Mouse (Mus musculus): Measurements from ENCODE around the gene Dpysl5. TPM values are rescaled to one million over a fixed set of nuclear protein-coding genes. Genes with fewer than 3 reads are reported as not detected.

Gene Dpysl5
- total RNA-seq, 2 experiments from 2014 or later, result not detected

DNA sequence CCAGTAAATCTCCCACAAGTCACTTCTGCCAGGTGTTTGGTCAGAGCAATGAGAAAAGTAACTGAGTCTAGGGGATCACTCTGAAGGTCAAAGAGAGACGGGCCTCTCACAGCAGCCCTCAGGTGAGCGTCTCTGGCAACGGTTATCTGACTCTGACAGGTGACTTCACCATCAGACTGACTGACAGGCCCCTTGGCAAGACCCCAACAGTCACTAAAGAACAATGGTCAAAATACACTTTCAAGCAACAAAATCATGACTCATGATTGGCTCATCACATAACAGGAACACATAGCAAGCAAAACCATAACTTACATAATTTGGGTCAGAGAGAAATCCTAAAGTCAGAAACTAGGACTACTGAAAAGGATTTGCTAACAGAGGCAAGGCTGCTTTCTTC lies 9.5 kb upstream of the Dpysl5 start:
- no peak for ATAC-seq (replicated peaks; ENCODE audit: poor library complexity)

DNA sequence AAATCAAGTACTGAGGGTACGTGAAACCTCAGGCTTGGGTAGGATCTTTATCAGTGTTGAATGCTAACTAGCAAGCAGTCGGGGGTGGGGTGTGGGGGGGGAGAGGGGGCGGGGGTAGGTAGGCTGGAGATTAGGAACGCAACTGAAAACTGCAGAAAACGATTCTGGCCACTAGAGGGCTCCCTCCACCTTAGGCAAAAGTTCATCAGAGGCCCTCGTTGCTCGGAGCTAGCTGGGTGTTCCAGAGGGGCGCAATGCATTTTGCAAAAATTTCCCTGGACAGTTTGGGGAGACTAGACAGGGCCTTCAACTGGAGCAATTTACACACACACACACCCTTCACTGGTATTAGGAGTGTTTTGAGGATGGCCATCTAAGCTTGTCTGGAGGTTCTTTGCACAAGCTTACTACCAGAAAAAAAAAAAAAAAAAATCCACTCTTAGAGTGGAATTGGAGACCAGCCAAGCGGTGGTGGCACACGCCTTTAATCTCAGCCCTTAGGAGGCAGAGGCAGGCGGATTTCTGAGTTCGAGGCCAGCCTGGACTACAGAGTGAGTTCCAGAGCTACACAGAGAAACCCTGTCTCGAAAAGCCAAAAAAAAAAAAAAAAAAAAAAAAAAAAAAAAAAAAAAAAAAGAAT lies 1.5 kb upstream of the Dpysl5 start:
- peak; percentile 80 for ATAC-seq (replicated peaks; ENCODE audit: poor library complexity)

DNA sequence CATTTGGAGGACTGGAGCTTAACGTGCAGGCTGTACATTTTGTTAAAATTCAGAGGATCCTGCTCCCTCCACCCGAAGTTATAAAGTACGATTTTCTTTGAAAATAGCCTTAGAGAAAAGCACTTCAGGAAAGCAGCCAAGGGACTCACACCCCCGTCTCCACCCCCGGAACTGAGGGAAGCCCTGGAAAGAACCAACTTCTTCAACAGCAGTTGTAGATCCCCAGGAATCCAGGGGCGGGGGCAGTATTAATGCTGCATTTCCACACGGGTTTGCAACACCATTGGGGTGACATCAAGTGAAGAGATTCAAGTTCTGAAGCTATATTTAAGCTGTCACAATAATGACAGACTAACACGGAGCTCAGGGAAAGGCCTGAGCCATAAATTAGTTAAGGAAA lies 878 bp upstream of the Dpysl5 start:
- ATAC-seq (replicated peaks; ENCODE audit: poor library complexity), result no peak

DNA sequence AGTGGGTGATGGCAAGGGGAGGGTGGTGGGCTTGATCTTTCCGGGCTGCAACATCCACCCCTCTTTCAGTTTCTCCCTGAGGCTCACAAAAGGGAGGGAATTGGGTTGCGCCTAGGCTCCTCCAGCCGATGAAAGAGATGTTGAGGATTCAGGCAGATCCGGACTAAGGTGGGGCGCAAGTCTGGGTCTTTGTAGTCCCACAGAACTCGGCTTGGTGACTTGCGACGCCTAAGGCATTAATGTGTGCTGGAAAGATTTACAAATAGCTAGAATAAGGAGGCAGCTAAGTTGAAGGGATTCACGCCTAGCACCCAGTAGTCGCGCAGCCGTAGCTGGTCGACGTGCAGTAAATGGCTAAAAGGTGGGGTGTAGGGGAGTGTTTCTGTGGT lies 632 bp downstream of the Dpysl5 start:
- no peak for ATAC-seq (replicated peaks; ENCODE audit: poor library complexity)

GRCm38 (mm10) chr5:30712441-30713298 lies 1.3 kb downstream of the Dpysl5 start:
- no peak for ATAC-seq (replicated peaks; ENCODE audit: poor library complexity)

DNA sequence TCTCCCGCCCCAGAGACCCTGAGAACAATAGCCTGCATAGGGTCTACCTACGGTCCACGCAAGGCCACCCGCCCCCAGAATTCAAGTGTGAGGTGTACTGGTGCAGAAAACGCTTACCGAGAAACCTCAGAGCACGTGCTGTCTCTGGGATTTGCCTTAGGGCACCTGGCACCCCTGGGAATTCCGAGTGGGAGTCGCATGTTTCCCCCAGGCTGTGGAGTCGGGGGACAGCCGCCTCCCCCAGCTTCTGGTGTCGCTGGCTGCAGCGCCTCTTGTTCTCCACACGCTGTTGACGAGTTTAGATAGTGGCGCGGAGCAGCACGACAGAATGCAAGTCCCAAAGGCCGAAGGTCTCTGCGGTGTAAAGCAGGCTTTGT lies 1.9 kb downstream of the Dpysl5 start:
- ATAC-seq (replicated peaks; ENCODE audit: poor library complexity), result no peak

- ATAC-seq (replicated peaks; ENCODE audit: poor library complexity), result no peak
Measured at GRCm38 (mm10) chr5:30713691-30714090, 2.3 kb downstream of the Dpysl5 start.

DNA sequence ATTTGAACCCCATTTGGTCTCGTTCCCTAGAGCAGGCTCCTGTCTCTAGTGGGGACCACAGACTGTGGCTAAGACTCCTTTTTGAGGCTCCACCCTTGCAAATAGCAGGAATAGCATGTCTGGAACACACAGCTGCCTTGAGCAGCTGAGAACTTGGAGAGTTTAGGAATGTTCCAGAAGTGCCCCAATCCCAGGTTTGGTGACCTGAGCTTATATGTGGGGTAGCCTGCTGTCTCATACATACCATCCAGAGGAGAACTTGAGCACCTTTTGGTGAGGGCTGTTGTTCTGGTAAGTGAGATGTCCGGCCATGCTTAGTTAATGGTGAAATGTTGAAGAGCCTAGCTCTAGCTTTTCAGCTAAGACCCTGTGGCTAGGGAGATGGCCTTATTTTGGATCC lies 4.9 kb downstream of the Dpysl5 start:
- no peak for ATAC-seq (replicated peaks; ENCODE audit: poor library complexity)

DNA sequence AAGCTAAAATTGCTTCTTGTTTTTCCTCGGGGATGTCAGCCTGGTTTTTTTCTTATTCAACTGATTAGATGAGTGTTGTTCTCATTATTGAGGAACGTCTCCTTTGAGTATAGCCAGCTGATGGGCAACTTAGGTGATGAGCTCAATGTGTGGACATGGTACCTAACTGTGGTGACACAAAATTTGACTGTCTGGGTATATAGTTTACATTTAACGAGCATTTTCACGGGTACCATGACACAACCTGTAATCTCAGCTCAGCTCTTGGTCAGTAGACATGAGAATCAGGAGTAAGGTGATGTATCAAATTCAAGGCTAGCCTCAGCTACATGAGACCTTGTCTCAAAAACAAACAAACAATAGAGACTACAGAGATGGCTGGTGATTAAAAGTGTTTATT lies 6.1 kb downstream of the Dpysl5 start:
- ATAC-seq (replicated peaks; ENCODE audit: poor library complexity), result no peak

GRCm38 (mm10) chr5:30717991-30718703 lies 6.8 kb downstream of the Dpysl5 start:
- no peak for ATAC-seq (replicated peaks; ENCODE audit: poor library complexity)

GRCm38 (mm10) chr5:30721935-30722334 lies 10.6 kb downstream of the Dpysl5 start:
- ATAC-seq (replicated peaks; ENCODE audit: poor library complexity), result no peak

- no peak for ATAC-seq (replicated peaks; ENCODE audit: poor library complexity)
Measured at GRCm38 (mm10) chr5:30726151-30726693, 14.9 kb downstream of the Dpysl5 start.

DNA sequence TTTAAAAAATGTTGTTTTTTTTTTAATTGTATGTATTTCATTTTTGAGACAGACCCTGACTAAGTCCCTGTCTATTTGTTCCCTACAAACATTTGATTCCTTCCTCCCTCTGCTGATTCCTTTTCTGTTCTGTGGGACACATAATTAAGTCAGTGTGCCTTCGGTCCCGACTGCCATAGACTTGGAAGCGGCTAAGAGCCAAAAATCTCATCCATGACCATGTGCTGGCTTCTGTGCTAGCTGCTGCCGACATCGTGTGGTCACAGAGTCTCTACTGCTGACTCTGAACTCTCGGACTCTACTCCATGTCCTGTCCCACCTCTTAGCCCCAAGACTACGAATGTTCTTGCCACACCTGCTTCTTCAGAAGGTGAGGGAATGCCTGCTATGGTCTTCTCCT lies 21.1 kb downstream of the Dpysl5 start:
- ATAC-seq (replicated peaks; ENCODE audit: poor library complexity), result no peak

DNA sequence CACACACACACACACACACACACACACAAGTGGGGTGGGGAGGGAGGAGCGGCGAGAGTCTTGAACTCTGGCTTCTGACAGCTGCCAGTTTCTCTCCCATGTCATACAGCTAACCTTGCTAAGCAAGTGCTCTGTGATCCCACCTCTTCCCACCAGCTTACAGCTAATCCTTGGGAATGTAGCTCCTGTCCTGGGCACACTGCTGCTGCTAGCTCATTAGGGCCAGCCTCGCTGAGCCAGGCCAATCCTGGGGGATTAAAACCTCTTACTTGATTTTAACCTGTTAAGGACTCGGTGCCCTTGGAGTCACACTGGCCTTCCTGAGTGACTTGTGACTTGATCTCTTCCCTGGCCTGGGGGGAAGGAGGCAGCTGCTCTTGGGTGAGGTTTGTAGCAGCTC lies 23.3 kb downstream of the Dpysl5 start:
- ATAC-seq (replicated peaks; ENCODE audit: poor library complexity), result no peak

DNA sequence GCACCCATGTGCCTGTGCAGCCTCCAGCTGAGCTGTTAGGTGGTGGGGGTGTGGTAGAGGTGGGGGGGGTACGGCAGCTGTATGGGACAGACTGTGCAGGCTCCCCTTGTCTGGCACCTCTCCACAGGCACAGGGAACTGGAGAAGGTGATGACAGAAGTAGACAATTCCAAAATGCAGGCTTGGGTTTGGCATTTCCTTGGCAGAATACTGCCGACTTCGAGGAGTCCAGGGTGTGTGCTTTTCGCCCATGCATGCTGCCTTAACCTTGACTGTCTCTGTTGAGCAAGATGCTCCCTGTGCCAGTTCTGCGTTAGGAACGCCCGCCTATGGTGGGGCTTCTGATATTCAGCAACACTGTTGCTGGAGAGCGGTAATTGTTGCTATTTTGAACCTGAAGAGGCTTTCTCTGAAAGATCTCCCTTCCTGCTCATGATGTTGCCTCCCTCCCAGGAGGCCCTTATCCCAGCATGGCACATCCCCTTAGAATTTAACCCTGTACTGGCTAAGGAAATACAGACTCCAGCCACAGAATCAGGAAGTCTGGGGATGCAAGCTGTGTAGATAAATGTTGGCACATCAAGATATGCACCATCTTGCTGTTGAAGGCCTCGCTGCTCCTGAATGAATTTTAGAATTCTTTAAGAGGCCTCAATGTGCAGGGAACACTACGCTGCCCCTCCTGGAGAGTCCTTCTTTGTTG lies 26.9 kb downstream of the Dpysl5 start:
- ATAC-seq (replicated peaks; ENCODE audit: poor library complexity), result no peak

- ATAC-seq (replicated peaks; ENCODE audit: poor library complexity), result no peak
Measured at GRCm38 (mm10) chr5:30739595-30739994, 28.2 kb downstream of the Dpysl5 start.

DNA sequence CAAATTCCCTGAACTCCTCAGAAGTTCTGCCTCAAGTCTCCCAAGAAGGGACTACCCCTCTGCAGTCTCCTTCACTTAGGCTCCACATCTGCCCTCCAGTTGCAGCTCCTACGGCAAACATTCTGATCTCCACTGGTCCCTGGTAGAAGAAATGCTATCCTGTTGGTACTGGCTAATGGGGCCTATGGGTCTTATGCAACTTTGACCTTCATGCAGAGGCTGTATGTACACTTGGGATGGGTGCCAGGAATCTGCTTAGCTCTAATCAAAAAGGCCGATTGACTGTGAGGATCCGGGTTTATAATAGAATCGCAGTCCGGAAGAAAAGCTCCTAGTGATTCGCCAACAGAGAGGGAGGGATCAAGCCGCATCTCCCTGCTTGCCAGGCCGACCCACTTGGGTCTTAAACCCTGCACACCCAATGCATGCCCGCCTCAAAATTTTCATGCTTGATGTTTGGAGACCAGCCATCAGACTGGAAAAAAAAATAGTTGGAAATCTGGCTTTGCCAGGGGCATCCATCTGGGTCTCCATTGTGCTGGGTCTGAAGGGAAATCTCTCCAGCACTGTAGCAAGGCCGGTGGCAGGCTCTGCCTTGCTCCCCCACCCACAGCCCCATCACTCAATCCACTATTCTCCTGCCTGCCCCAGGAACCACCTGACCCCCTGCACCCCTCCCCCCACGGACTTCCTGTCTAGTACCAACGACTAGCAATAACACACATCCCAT lies 38.4 kb downstream of the Dpysl5 start:
- ATAC-seq (replicated peaks; ENCODE audit: poor library complexity), result no peak

DNA sequence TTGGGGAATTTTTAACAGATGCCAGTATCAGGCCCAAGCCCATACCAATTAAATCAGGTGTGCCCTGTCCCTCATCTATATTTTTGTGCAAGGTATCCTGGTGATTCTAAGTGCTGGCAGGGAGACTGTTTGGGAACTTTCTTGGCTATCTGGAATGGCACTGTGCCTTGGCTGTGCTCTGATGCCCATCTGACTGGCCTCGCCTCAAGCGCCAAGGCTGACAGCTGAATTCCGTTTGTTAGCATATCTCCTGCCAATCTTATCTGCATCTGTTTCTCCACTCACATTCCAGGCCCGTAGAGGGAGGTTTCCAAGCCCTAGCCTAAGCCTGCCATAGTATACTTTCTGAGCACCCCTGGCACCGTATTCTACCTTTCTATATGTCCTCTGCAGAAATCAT lies 39.7 kb downstream of the Dpysl5 start:
- ATAC-seq (replicated peaks; ENCODE audit: poor library complexity), result no peak

- ATAC-seq (replicated peaks; ENCODE audit: poor library complexity), result no peak
Measured at GRCm38 (mm10) chr5:30753128-30753527, 41.8 kb downstream of the Dpysl5 start.

- no peak for ATAC-seq (replicated peaks; ENCODE audit: poor library complexity)
Measured at GRCm38 (mm10) chr5:30755215-30755614, 43.9 kb downstream of the Dpysl5 start.
